Mouse (Mus musculus) ES-Bruce4 (cell line): ENCODE results near the gene Pi4k2a. TPM values are rescaled to one million over a fixed set of nuclear protein-coding genes. Genes with fewer than 3 reads are reported as not detected.

ENCODE experiments used
- H3K27ac ChIP-seq: 2 replicates; pipeline ENCODE4 v1.5.1; 2012; ENCODE audit warnings: low read length, inconsistent platforms; ENCODE audit not compliant: insufficient read depth
- H3K27me3 ChIP-seq: 2 replicates; pipeline ENCODE4 v1.6.1; 2012; ENCODE audit warnings: mild to moderate bottlenecking, low read length, inconsistent platforms; ENCODE audit not compliant: control insufficient read depth, poor library complexity, insufficient read depth, severe bottlenecking
- H3K36me3 ChIP-seq: 2 replicates; pipeline ENCODE4 v1.6.1; 2012; ENCODE audit warnings: inconsistent platforms, mild to moderate bottlenecking, low read length, moderate library complexity; ENCODE audit not compliant: control insufficient read depth, poor library complexity, insufficient read depth, severe bottlenecking
- H3K4me1 ChIP-seq: one replicate; pipeline ENCODE4 v1.8.1; 2011; ENCODE audit warnings: low read length; ENCODE audit not compliant: control insufficient read depth, insufficient read depth
- H3K4me3 ChIP-seq: 2 replicates; pipeline ENCODE4 v1.5.1; 2011; ENCODE audit warnings: low read depth, mild to moderate bottlenecking, low read length
- H3K9ac ChIP-seq: 2 replicates; pipeline ENCODE4 v1.6.1; 2012; ENCODE audit warnings: low read depth, mild to moderate bottlenecking, inconsistent platforms; ENCODE audit not compliant: poor library complexity, severe bottlenecking
- H3K9me3 ChIP-seq: replicated peaks from 2 replicates; pipeline ENCODE4 v1.6.1; 2012; ENCODE audit warnings: mild to moderate bottlenecking, low read length, inconsistent platforms; ENCODE audit not compliant: control insufficient read depth, poor library complexity, insufficient read depth, severe bottlenecking
- CTCF ChIP-seq: IDR thresholded peaks from one replicate; pipeline ENCODE4 v1.8.1; 2011; ENCODE audit warnings: low read depth, low read length
- EP300 ChIP-seq: IDR thresholded peaks from 2 replicates; pipeline ENCODE4 v1.6.1; 2011; ENCODE audit warnings: low read depth, low read length; ENCODE audit not compliant: insufficient read depth
- POLR2A ChIP-seq: IDR thresholded peaks from one replicate; pipeline ENCODE4 v1.8.1; 2011; ENCODE audit warnings: low read length; ENCODE audit not compliant: insufficient read depth
- polyA plus RNA-seq: library from polyadenylated mRNA; stranded (reverse); fragments of >200 nt; gene quantifications from 2 replicates; pipeline ENCODE4 v1.2.4, GENCODE M21; 2011; ENCODE audit warnings: low read depth; ENCODE audit not compliant: missing spikeins, insufficient read depth, insufficient read length

The Pi4k2a gene
- polyA plus RNA-seq, 1 experiment = 27.2 TPM

DNA sequence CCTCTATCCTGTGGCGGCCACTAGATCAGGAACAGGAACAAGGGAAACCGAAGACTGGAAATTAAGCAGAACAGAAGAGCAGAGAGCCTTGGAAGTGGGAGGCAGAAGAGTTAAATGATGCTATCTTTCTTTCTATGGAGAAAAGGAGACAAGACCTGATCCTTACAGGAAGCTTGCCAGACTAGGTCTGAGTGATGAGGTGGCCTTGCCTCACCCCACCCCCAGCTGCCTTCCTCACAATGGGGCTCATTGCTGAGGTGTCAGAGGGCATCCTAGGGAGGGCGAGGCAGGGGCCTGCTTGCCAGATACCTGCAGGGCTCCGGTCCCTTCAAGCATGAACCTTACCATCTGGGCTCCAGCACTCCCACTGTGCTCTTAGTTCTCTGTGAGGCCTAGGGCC lies 38.3 kb upstream of the Pi4k2a start, which contains the start of gene 4933411K16Rik:
4933411K16Rik (plus strand) TSS at position 301 of the 400 bp plus-strand sequence.
- Histone ChIP-seq H3K27me3 (no peaks in the 10 kb centered on the region), H3K9ac (no peak within 1 kb of the TSS), H3K4me3 (no peak within 1 kb of the TSS), H3K9me3 (no peaks in the 10 kb centered on the region), H3K36me3 (no peaks in the 10 kb centered on the region), H3K4me1 (no peaks in the 10 kb centered on the region), H3K27ac (no peak within 1 kb of the TSS)
- TF ChIP-seq EP300 = no peak
- no peak for TF ChIP-seq CTCF
- no peak for TF ChIP-seq POLR2A

DNA sequence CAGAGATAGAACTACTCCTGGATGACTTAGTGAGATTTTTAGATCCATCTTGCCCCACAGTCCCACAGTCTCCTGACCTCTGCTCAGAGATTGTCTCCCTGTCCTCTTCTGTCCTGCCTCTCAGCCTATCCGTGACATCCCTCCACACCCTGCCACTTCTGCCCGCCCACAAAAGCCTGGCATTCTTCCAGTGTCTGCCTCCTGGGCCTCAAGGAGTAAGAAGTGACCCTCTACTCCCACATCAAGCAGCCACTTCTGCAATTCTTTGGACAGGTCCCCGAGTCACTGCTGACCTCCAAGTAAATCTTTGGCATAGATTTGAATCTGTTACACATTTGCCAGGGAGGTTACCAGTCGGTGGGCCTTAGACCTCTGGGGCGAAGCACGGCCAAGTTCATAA lies 36.0 kb upstream of the Pi4k2a start:
- TF ChIP-seq CTCF (no peak), EP300 (no peak), POLR2A (no peak)
- H3K4me1 ChIP-seq = no peaks in the 10 kb centered on the region
- H3K36me3 ChIP-seq = no peaks in the 10 kb centered on the region
- no peak overlapping the region for H3K4me3 ChIP-seq
- no peaks in the 10 kb centered on the region for H3K9me3 ChIP-seq
- no peak overlapping the region for H3K9ac ChIP-seq
- no peaks in the 10 kb centered on the region for H3K27me3 ChIP-seq
- H3K27ac ChIP-seq = no peak overlapping the region

DNA sequence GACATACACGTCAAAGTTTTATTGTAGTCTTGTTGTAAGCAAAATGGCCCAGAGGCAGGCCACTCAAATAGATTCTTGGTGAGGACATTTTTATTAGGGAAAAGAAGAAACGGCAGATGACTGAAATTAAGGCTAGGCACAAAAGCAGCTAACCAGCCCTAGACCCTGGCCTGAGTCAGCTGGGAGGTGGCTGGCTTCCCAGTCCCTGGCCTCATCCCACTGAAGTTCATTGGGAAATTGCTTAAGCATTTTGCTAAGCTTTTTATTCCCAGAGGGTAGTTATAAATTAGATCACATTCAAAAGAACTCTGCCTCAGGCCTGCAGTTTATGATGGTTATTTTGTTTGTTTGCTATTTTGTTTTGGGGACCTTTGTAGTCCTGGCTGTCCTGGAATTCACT lies 34.4 kb upstream of the Pi4k2a start:
- Histone ChIP-seq H3K4me1 (no peaks in the 10 kb centered on the region), H3K9ac (no peak overlapping the region)
- no peak for TF ChIP-seq EP300
- TF ChIP-seq POLR2A = no peak
- TF ChIP-seq CTCF = no peak

DNA sequence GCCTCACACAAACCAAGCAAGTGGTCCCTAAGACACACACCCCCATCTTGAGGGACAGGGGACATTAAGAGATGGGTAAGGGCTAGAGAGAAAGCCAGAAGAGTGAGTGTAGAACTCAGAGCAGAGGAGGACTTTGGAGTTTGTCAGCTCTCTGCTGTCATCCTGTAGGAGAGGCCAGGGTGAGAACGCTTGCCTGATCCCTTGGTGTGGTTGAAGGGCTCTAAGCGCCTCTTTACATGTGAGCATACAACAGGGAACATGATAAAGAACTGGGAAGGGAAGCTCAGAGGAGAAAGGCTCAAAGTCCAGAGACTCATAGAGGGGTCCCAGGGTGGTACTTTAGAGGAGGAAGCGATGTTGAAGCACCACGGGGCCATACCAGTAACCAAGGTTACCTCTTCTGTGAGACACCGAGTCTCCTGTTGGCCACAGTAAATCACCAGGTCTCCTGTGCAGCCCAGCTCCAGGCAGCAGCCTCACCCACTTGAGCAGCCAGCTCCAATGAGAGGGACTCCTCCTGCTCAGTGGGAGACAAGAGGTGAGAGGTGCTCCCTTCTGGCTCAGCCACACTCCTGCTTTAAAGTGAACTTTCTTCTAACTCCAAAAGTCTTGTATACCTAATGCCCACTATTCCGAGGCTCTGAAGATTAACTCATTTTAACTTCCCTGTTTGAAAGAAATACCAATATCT lies 33.4 kb upstream of the Pi4k2a start:
- no peaks in the 10 kb centered on the region for H3K9me3 ChIP-seq
- H3K4me1 ChIP-seq = no peaks in the 10 kb centered on the region
- no peak overlapping the region for H3K27ac ChIP-seq
- H3K27me3 ChIP-seq = no peaks in the 10 kb centered on the region
- no peak overlapping the region for H3K4me3 ChIP-seq
- no peak for TF ChIP-seq EP300
- TF ChIP-seq CTCF = no peak
- no peak for TF ChIP-seq POLR2A
- H3K9ac ChIP-seq = no peak overlapping the region
- no peaks in the 10 kb centered on the region for H3K36me3 ChIP-seq

More for the DNA sequence above, 34.4 kb upstream of the Pi4k2a start:
- no peak overlapping the region for H3K27ac ChIP-seq
- no peaks in the 10 kb centered on the region for H3K27me3 ChIP-seq
- H3K36me3 ChIP-seq = no peaks in the 10 kb centered on the region
- H3K9me3 ChIP-seq = no peaks in the 10 kb centered on the region
- H3K4me3 ChIP-seq = no peak overlapping the region

DNA sequence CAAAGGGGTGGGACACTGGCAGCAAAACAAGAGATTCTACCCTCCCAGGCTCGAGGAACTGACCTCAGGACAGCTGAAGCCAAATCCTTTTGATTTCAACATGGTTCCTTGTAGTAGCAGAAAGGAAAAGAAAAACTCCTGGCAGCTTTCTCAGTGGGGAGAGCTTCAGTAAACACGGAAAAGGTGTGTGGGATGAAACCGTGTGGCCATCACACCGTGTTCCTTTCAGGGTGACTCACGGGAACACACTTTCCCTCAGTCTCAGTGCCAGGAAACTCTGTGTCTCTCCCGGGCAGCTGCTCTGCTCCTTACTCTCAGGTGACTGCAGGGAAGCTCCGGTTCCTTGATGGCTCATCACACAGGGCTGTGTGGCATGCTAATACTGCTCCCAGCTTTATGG lies 31.8 kb upstream of the Pi4k2a start:
- Histone ChIP-seq H3K9me3 (no peaks in the 10 kb centered on the region), H3K9ac (no peak overlapping the region), H3K27ac (no peak overlapping the region), H3K27me3 (no peaks in the 10 kb centered on the region), H3K4me1 (no peaks in the 10 kb centered on the region), H3K36me3 (no peaks in the 10 kb centered on the region), H3K4me3 (no peak overlapping the region)
- no peak for TF ChIP-seq EP300
- TF ChIP-seq CTCF = no peak
- no peak for TF ChIP-seq POLR2A

DNA sequence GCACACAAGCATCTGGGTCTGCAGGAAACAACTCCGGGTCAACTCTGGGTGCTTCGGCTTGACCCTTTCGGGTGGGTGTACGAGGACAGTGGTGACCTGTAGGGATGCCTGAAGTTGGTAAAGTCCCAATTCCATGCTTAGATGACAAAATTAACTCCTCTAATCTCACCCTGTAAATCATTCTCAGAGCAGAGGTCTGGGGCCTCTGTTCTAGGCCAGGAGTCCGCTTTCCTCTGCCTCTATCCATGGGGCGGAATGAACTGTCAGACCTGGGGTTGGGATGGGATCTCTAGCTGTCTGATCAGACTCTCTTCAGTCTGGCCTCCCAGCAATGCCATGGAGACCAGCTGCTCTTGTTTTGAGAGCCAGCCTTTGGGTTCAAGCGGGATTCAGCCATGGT lies 28.8 kb upstream of the Pi4k2a start:
- TF ChIP-seq EP300 (no peak), POLR2A (no peak), CTCF (no peak)
- H3K27ac ChIP-seq = no peak overlapping the region
- no peak overlapping the region for H3K9ac ChIP-seq
- no peaks in the 10 kb centered on the region for H3K9me3 ChIP-seq
- no peak overlapping the region for H3K4me3 ChIP-seq
- H3K4me1 ChIP-seq = no peaks in the 10 kb centered on the region
- H3K36me3 ChIP-seq = no peaks in the 10 kb centered on the region
- no peaks in the 10 kb centered on the region for H3K27me3 ChIP-seq
